Mouse (Mus musculus) liver, embryonic 11.5 days (tissue): ENCODE measurements around the gene Dpf2. TPM values are rescaled to one million over a fixed set of nuclear protein-coding genes. Genes with fewer than 3 reads are reported as not detected.

ENCODE experiments used
- ATAC-seq: fragments of 200-750 bp; cut with Nextera tagmentation; replicated peaks from 2 replicates; pipeline ENCODE4 v1.8.0; 2017; ENCODE audit warnings: moderate number of reproducible peaks, mild to moderate bottlenecking, moderate TSS enrichment, moderate library complexity; ENCODE audit not compliant: low FRiP score
- DNase-seq: peaks from one replicate; pipeline ENCODE4 v3.0.0-alpha.2; 2017; ENCODE audit warnings: low spot score
- H3K27ac ChIP-seq: fragments of 300-500 bp; sonication (generic); 2 replicates; pipeline ENCODE4 v1.5.1; 2014; ENCODE audit warnings: mild to moderate bottlenecking, low read depth, low read length, control low read depth
- H3K27me3 ChIP-seq: fragments of 300-500 bp; sonication (generic); replicated peaks from 2 replicates; pipeline ENCODE4 v1.6.1; 2014; ENCODE audit warnings: low read length, mixed read lengths; ENCODE audit not compliant: control insufficient read depth, insufficient read depth
- H3K36me3 ChIP-seq: fragments of 300-500 bp; sonication (generic); 2 replicates; pipeline ENCODE4 v1.6.1; 2014; ENCODE audit warnings: mild to moderate bottlenecking, low read length, moderate library complexity, mixed read lengths; ENCODE audit not compliant: control insufficient read depth, insufficient read depth
- H3K4me1 ChIP-seq: fragments of 300-500 bp; sonication (generic); replicated peaks from 2 replicates; pipeline ENCODE4 v1.6.1; 2014; ENCODE audit warnings: low read length, mixed read lengths; ENCODE audit not compliant: control insufficient read depth, insufficient read depth
- H3K4me2 ChIP-seq: fragments of 300-500 bp; sonication (generic); 2 replicates; pipeline ENCODE4 v1.6.1; 2014; ENCODE audit warnings: mild to moderate bottlenecking, control low read depth, moderate library complexity
- H3K4me3 ChIP-seq: fragments of 300-500 bp; sonication (generic); 2 replicates; pipeline ENCODE4 v1.5.1; 2014; ENCODE audit warnings: low read depth, low read length, control low read depth
- H3K9ac ChIP-seq: fragments of 300-500 bp; sonication (generic); 2 replicates; pipeline ENCODE4 v1.6.1; 2014; ENCODE audit warnings: low read depth, low read length, control low read depth
- H3K9me3 ChIP-seq: fragments of 300-500 bp; sonication (generic); 2 replicates; pipeline ENCODE4 v1.6.1; 2016; ENCODE audit warnings: low read length, inconsistent platforms, mixed read lengths; ENCODE audit not compliant: control insufficient read depth
- WGBS: fragments of 180-500 bp; shearing (Covaris S2); extraction: QIAGEN DNeasy Blood & Tissue Kit; methylation state at CpG from one replicate; pipeline ENCODE4 v1.1.7; 2014; 5-methylcytosine and 5-hydroxymethylcytosine counted together
- polyA plus RNA-seq: library from polyadenylated mRNA; unstranded; fragments of >200 nt; fragmentation: Nextera tagmentation; extraction: Ambion mirVana; gene quantifications from 2 replicates; pipeline ENCODE4 v1.2.1, GENCODE M21; 2014

The Dpf2 gene
- polyA plus RNA-seq, 1 experiment from 2014 or later, result 119 TPM

GRCm38 (mm10) chr19:5856604-5857003, 56.2 kb downstream of the Dpf2 start:
- no peak for ATAC-seq
- peaks cover 42% of the 10 kb centered on the region for H3K36me3 ChIP-seq

GRCm38 (mm10) chr19:5852035-5852722, 60.6 kb downstream of the Dpf2 start:
- H3K4me1 ChIP-seq, result peaks cover 47% of the 10 kb centered on the region

More at GRCm38 (mm10) chr19:5856604-5857003, 56.2 kb downstream of the Dpf2 start:
- Histone ChIP-seq H3K4me2 (no peak overlapping the region), H3K4me3 (no peak overlapping the region), H3K27ac (no peak overlapping the region), H3K9me3 (no peaks in the 10 kb centered on the region), H3K9ac (no peak overlapping the region), H3K27me3 (no peaks in the 10 kb centered on the region), H3K4me1 (peaks cover 10% of the 10 kb centered on the region; the same call in 1 of the 2 replicates)
- WGBS, result 88% methylated on average over 9 of the region's 9 CpGs
- DNase-seq, result no peak

GRCm38 (mm10) chr19:5851481-5851971, 61.3 kb downstream of the Dpf2 start:
- Histone ChIP-seq H3K4me1 (peaks cover 53% of the 10 kb centered on the region), H3K9me3 (no peaks in the 10 kb centered on the region), H3K9ac (0 out of 2 replicates have a peak overlapping the region, but pooled peaks have one; percentile 1), H3K4me2 (peak overlapping the region; percentile 43), H3K36me3 (peaks cover 20% of the 10 kb centered on the region; the same call in 1 of the 2 replicates), H3K27me3 (no peaks in the 10 kb centered on the region), H3K4me3 (no peak overlapping the region), H3K27ac (no peak overlapping the region; the same call in 1 of the 2 replicates)
- WGBS, result 42% methylated on average over 5 of the region's 5 CpGs
- ATAC-seq, result no peak
- DNase-seq, result no peak

More at GRCm38 (mm10) chr19:5852035-5852722, 60.6 kb downstream of the Dpf2 start:
- ATAC-seq (no peak), DNase-seq (no peak)
- peak overlapping the region; percentile 38; the same call in 1 of the 2 replicates for H3K27ac ChIP-seq
- no peaks in the 10 kb centered on the region for H3K9me3 ChIP-seq
- 75% methylated on average over 12 of the region's 12 CpGs for WGBS
- no peak overlapping the region; the same call in 1 of the 2 replicates for H3K4me2 ChIP-seq
- H3K27me3 ChIP-seq, result no peaks in the 10 kb centered on the region
- H3K4me3 ChIP-seq, result no peak overlapping the region
- H3K9ac ChIP-seq, result no peak overlapping the region
- peaks cover 21% of the 10 kb centered on the region; the same call in 1 of the 2 replicates for H3K36me3 ChIP-seq

- peaks cover 57% of the 10 kb centered on the region for H3K4me1 ChIP-seq
- no peak for ATAC-seq
These were observed 62.0 kb downstream of the Dpf2 start for GRCm38 (mm10) chr19:5850860-5851259.

GRCm38 (mm10) chr19:5849843-5850527, 62.8 kb downstream of the Dpf2 start:
- ATAC-seq, result peak; percentile 44
- H3K9ac ChIP-seq, result peak overlapping the region; percentile 52
- DNase-seq, result peak; percentile 87
- peaks cover 61% of the 10 kb centered on the region for H3K4me1 ChIP-seq
- H3K36me3 ChIP-seq, result peaks cover 7% of the 10 kb centered on the region; the same call in 1 of the 2 replicates
- H3K4me2 ChIP-seq, result peak overlapping the region; percentile 78
- no peak overlapping the region for H3K4me3 ChIP-seq
- WGBS, result 20% methylated on average over 11 of the region's 11 CpGs
- H3K27me3 ChIP-seq, result no peaks in the 10 kb centered on the region
- peak overlapping the region; percentile 80 for H3K27ac ChIP-seq
- H3K9me3 ChIP-seq, result no peaks in the 10 kb centered on the region

More at GRCm38 (mm10) chr19:5850860-5851259, 62.0 kb downstream of the Dpf2 start:
- H3K9ac ChIP-seq, result no peak overlapping the region
- peaks cover 14% of the 10 kb centered on the region; the same call in 1 of the 2 replicates for H3K36me3 ChIP-seq
- 87% methylated on average over 3 of the region's 3 CpGs for WGBS
- no peak overlapping the region for H3K4me3 ChIP-seq
- no peaks in the 10 kb centered on the region for H3K27me3 ChIP-seq
- H3K27ac ChIP-seq, result no peak overlapping the region
- no peak overlapping the region for H3K4me2 ChIP-seq
- H3K9me3 ChIP-seq, result no peaks in the 10 kb centered on the region
- no peak for DNase-seq

GRCm38 (mm10) chr19:5848826-5849672, 63.8 kb downstream of the Dpf2 start:
- ATAC-seq (no peak), DNase-seq (no peak)
- peak overlapping the region; percentile 78 for H3K4me2 ChIP-seq
- H3K36me3 ChIP-seq, result peaks cover 6% of the 10 kb centered on the region; the same call in 1 of the 2 replicates
- H3K4me1 ChIP-seq, result peaks cover 71% of the 10 kb centered on the region
- H3K27me3 ChIP-seq, result no peaks in the 10 kb centered on the region
- H3K27ac ChIP-seq, result peak overlapping the region; percentile 98
- H3K9me3 ChIP-seq, result no peaks in the 10 kb centered on the region
- whole genome bisulfite sequencing, result 26% methylated on average over 13 of the region's 13 CpGs
- H3K4me3 ChIP-seq, result peak overlapping the region; percentile 18
- peak overlapping the region; percentile 65 for H3K9ac ChIP-seq

GRCm38 (mm10) chr19:5848032-5848825, 64.6 kb downstream of the Dpf2 start:
- Histone ChIP-seq H3K36me3 (peaks cover 6% of the 10 kb centered on the region; the same call in 1 of the 2 replicates), H3K4me2 (peak overlapping the region; percentile 78), H3K27me3 (no peaks in the 10 kb centered on the region), H3K4me3 (peak overlapping the region; percentile 18), H3K9me3 (no peaks in the 10 kb centered on the region), H3K27ac (peak overlapping the region; percentile 98), H3K9ac (peak overlapping the region; percentile 65), H3K4me1 (peaks cover 79% of the 10 kb centered on the region)
- ATAC-seq, result peak; percentile 35; the same call in 1 of the 2 replicates
- DNase-seq, result peak; percentile 58
- WGBS, result 38% methylated on average over 14 of the region's 14 CpGs
